Mouse (Mus musculus) left cerebral cortex, postnatal 36 days (tissue): ENCODE measurements around the gene G430095P16Rik. TPM values are rescaled to one million over a fixed set of nuclear protein-coding genes. Genes with fewer than 3 reads are reported as not detected.

Experiments
- DNase-seq, 2 experiments: peaks; one replicate each; pipeline ENCODE4 v3.0.0; 2021 to 2022; ENCODE audit warnings: low spot score in 2 of 2, mixed read lengths in 1 of 2
- intact Hi-C: fragments of 180-260 bp; cut with DNase I; formaldehyde crosslinking; loops from one replicate; pipeline ENCODE4 v1.15.1; 2025
- total RNA-seq, 2 experiments: library from RNA; stranded (reverse); gene quantifications; 2 replicates each; pipeline ENCODE4 v1.2.3; 2021

The G430095P16Rik gene
- not detected for total RNA-seq

GRCm38 (mm10) chr8:84722850-84723570 is at the start of gene G430095P16Rik:
Gene G430095P16Rik, plus strand, starts transcription at chr8:84723007.
- intact Hi-C loops: no loop called here
- DNase-seq: peak; percentile 68 to 75

GRCm38 (mm10) chr8:84677305-84677704 is 45.5 kb upstream of the G430095P16Rik start:
- intact Hi-C loops: no loop called here
- DNase-seq: no peak

- no peak for DNase-seq
- intact Hi-C loops: no loop called here
Measured at GRCm38 (mm10) chr8:84681476-84681875, 41.3 kb upstream of the G430095P16Rik start.

- DNase-seq: no peak
- intact Hi-C loops: no loop called here
Measured at GRCm38 (mm10) chr8:84682257-84682656, 40.5 kb upstream of the G430095P16Rik start.

- no peak for DNase-seq
- intact Hi-C loops: no loop called here
Measured at GRCm38 (mm10) chr8:84684537-84684936, 38.3 kb upstream of the G430095P16Rik start.

GRCm38 (mm10) chr8:84686191-84687002 is 36.4 kb upstream of the G430095P16Rik start, which contains the start of gene Trmt1:
Gene Trmt1, plus strand, starts transcription at chr8:84686307.
- DNase-seq: peak in 1 of 2 experiments; percentile 29
- intact Hi-C loops: loop anchor here (1.0 kb wide), 1 partner anchor 21 kb away; no protein-coding TSS in a partner anchor

- intact Hi-C loops: loop anchor here (1.0 kb wide), 1 partner anchor 22 kb away; no protein-coding TSS in a partner anchor
- DNase-seq: peak in 1 of 2 experiments; percentile 11
Measured at GRCm38 (mm10) chr8:84687003-84687704, 35.7 kb upstream of the G430095P16Rik start.

GRCm38 (mm10) chr8:84687705-84688100 is 35.1 kb upstream of the G430095P16Rik start, which contains the start of gene Nacc1:
Gene Nacc1, minus strand, starts transcription at chr8:84687862.
- intact Hi-C loops: loop anchor here (1.0 kb wide), 1 partner anchor 22 kb away; no protein-coding TSS in a partner anchor
- peak; percentile 86 to 91 for DNase-seq

- DNase-seq: peak; percentile 91 to 94
- intact Hi-C loops: no loop called here
Measured at GRCm38 (mm10) chr8:84689091-84689915, 33.5 kb upstream of the G430095P16Rik start.

- intact Hi-C loops: no loop called here
- no peak for DNase-seq
Measured at GRCm38 (mm10) chr8:84693332-84693731, 29.5 kb upstream of the G430095P16Rik start.

- DNase-seq: no peak
- intact Hi-C loops: no loop called here
Measured at GRCm38 (mm10) chr8:84695140-84695539, 27.7 kb upstream of the G430095P16Rik start.

- no peak for DNase-seq
- intact Hi-C loops: no loop called here
Measured at GRCm38 (mm10) chr8:84697166-84698130, 25.4 kb upstream of the G430095P16Rik start.

- intact Hi-C loops: no loop called here
- no peak for DNase-seq
Measured at GRCm38 (mm10) chr8:84698288-84698687, 24.5 kb upstream of the G430095P16Rik start.

GRCm38 (mm10) chr8:84698929-84699401 is 23.8 kb upstream of the G430095P16Rik start:
- intact Hi-C loops: no loop called here
- no peak for DNase-seq

- DNase-seq: peak; percentile 64
- intact Hi-C loops: loop anchor here (5.0 kb wide), 1 partner anchor 38 kb away; the partner anchor contains the start of gene Ier2
Measured at GRCm38 (mm10) chr8:84699861-84700322, 22.9 kb upstream of the G430095P16Rik start.

GRCm38 (mm10) chr8:84700526-84700925 is 22.3 kb upstream of the G430095P16Rik start:
- intact Hi-C loops: loop anchor here (5.0 kb wide), 1 partner anchor 38 kb away; the partner anchor contains the start of gene Ier2
- no peak for DNase-seq
